Mouse (Mus musculus): ENCODE results near the gene Psme1.

DNA sequence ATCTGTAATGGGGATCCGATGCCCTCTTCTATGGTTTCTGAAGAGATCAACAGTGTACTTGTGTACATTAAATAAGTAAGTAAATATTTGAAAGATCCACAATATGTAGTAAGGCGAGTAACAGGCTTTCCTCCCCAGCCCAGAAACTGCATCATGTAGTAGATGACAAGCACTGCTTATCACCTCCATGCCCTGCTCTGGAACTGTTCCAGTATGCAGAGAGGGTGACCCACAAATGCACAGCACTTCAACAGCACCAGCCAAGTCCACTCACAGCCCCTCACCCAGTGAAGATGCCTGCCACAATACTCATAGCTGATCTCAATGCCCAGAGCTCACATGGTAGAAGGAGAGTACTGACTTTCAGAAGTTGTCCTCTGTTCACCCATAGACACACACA, 7.3 kb upstream of the Psme1 start:
- TF ChIP-seq TAL1 (IDR thresholded peaks at IDR 0.05; ENCODE audit: low read length) (no peak), GATA1 (IDR thresholded peaks at IDR 0.05; ENCODE audit: low read length) (no peak)

All from erythroblast, embryonic 14.5 days (primary cell).